In genomic region chr1:68787409-68788015, GRCm38 (mm10) we compare ENCODE assay signal across 17 mouse cellular contexts.
A peak's percentile ranks its signal among the peaks of the same experiment; 100 is the strongest.
DNase-seq lines count a peak whose midpoint lies in the region; ATAC-seq and TF ChIP-seq lines count a peak whose summit lies in the region.
"Had no signal": no experiment of that assay in that cellular context is flagged by ENCODE, and none has a peak within 500 bp of the region (broad histone marks: within the 10 kb centered on the region; RNA-seq: fewer than 3 reads in every experiment).

No protein-coding gene starts in this region.

- no peaks in the 10 kb centered on the region for H3K36me3 ChIP-seq in heart, embryonic 11.5 days (ENCODE audit: control insufficient read depth, insufficient read depth, low read length)
- no peaks in the 10 kb centered on the region for H3K36me3 ChIP-seq in kidney, postnatal 0 days (ENCODE audit: insufficient read depth, low read length)
- H3K36me3 ChIP-seq in embryonic facial prominence, embryonic 11.5 days (replicated peaks; ENCODE audit: control insufficient read depth, insufficient read depth, low read depth, low read length): no peaks in the 10 kb centered on the region
- H3K36me3 ChIP-seq: limb, embryonic 15.5 days had no signal

- ATAC-seq in heart, embryonic 11.5 days (replicated peaks; ENCODE audit: insufficient number of reproducible peaks, low FRiP score, low TSS enrichment): no peak; the same call in 1 of the 2 replicates
- no peak; the same call in 1 of the 2 replicates for ATAC-seq in kidney, postnatal 0 days (replicated peaks; ENCODE audit: low FRiP score, low read depth)
- no peak for ATAC-seq in embryonic facial prominence, embryonic 11.5 days (replicated peaks; ENCODE audit: insufficient number of reproducible peaks, low FRiP score, low TSS enrichment, low read depth)
- ATAC-seq: inflammation-experienced regulatory T-cells, adult 6 months had no signal

- no peak overlapping the region; the same call in 1 of the 2 replicates for H3K27ac ChIP-seq in heart, embryonic 11.5 days (ENCODE audit: low read depth, low read length)
- H3K27ac ChIP-seq in kidney, postnatal 0 days: no peak overlapping the region
- H3K27ac ChIP-seq in embryonic facial prominence, embryonic 11.5 days (replicated peaks; ENCODE audit: low read depth, low read length): no peak overlapping the region
- H3K27ac ChIP-seq: layer of hippocampus, adult 2 months; limb, embryonic 15.5 days; stomach, postnatal 0 days had no signal

- no peaks in the 10 kb centered on the region for H3K9me3 ChIP-seq in heart, embryonic 11.5 days (replicated peaks; ENCODE audit: control insufficient read depth, low read length)
- H3K9me3 ChIP-seq in kidney, postnatal 0 days (replicated peaks; ENCODE audit: low read length): no peaks in the 10 kb centered on the region
- H3K9me3 ChIP-seq in embryonic facial prominence, embryonic 11.5 days (replicated peaks; ENCODE audit: control insufficient read depth, low read length): no peaks in the 10 kb centered on the region
- H3K9me3 ChIP-seq: limb, embryonic 15.5 days had no signal

- no peak for TF ChIP-seq CTCF in kidney, postnatal 0 days (IDR thresholded peaks at IDR 0.05; ENCODE audit: low read depth)

- H3K27me3 ChIP-seq in heart, embryonic 11.5 days (ENCODE audit: control insufficient read depth, insufficient read depth, low read length): no peaks in the 10 kb centered on the region
- no peaks in the 10 kb centered on the region for H3K27me3 ChIP-seq in kidney, postnatal 0 days (ENCODE audit: insufficient read depth, low read length)
- no peaks in the 10 kb centered on the region for H3K27me3 ChIP-seq in embryonic facial prominence, embryonic 11.5 days (ENCODE audit: control insufficient read depth, insufficient read depth, low read length)
- H3K27me3 ChIP-seq: limb, embryonic 15.5 days had no signal

- WGBS in heart, embryonic 11.5 days (ENCODE audit: insufficient replicate concordance): 27% methylated on average over 4 of the region's 4 CpGs
- 12% methylated on average over 4 of the region's 4 CpGs for WGBS in kidney, postnatal 0 days
- 21% methylated on average over 4 of the region's 4 CpGs for WGBS in embryonic facial prominence, embryonic 11.5 days

- H3K4me2 ChIP-seq in heart, embryonic 11.5 days: peak overlapping the region; percentile 1; the same call in 1 of the 2 replicates
- H3K4me2 ChIP-seq in kidney, postnatal 0 days (ENCODE audit: low read length): no peak overlapping the region
- no peak overlapping the region for H3K4me2 ChIP-seq in embryonic facial prominence, embryonic 11.5 days (ENCODE audit: low read depth, low read length)
- H3K4me2 ChIP-seq: limb, embryonic 15.5 days had no signal

- H3K4me1 ChIP-seq in heart, embryonic 11.5 days (ENCODE audit: control insufficient read depth, insufficient read depth, low read length): peaks cover 8% of the 10 kb centered on the region
- no peaks in the 10 kb centered on the region for H3K4me1 ChIP-seq in kidney, postnatal 0 days (replicated peaks; ENCODE audit: insufficient read depth, low read length)
- H3K4me1 ChIP-seq in embryonic facial prominence, embryonic 11.5 days (ENCODE audit: control insufficient read depth, insufficient read depth, low read length): no peaks in the 10 kb centered on the region
- H3K4me1 ChIP-seq: limb, embryonic 15.5 days had no signal

- no peak for DNase-seq in heart, adult 9 months (ENCODE audit: low spot score in 2 of 2)
- DNase-seq in kidney, postnatal 0 days (ENCODE audit: low spot score): peak; percentile 74
- DNase-seq in kidney, adult 18-20 months: no peak
- DNase-seq in Muller cell, postnatal 12 days (ENCODE audit: inconsistent ontology term): peak; percentile 17
- peak; percentile 22 for DNase-seq in embryonic facial prominence, embryonic 11.5 days (ENCODE audit: low spot score)
- DNase-seq in cerebellum, postnatal 14 days: no peak
- no peak for DNase-seq in natural killer cell, adult 2 months (ENCODE audit: low spot score in 2 of 2)
- DNase-seq: cerebellum, adult 9-10 months; gastrocnemius, postnatal 25 days; heart, postnatal 4 days; lung, adult 18-20 months; thymus, postnatal 36 days had no signal

- H3K9ac ChIP-seq in heart, embryonic 11.5 days (ENCODE audit: low read depth, low read length): no peak overlapping the region
- H3K9ac ChIP-seq in kidney, postnatal 0 days (ENCODE audit: low read depth, low read length): no peak overlapping the region
- H3K9ac ChIP-seq in embryonic facial prominence, embryonic 11.5 days (replicated peaks; ENCODE audit: low read length): no peak overlapping the region
- H3K9ac ChIP-seq: limb, embryonic 15.5 days had no signal

- H3K4me3 ChIP-seq in heart, embryonic 11.5 days (ENCODE audit: low read depth, low read length): no peak overlapping the region
- H3K4me3 ChIP-seq in kidney, postnatal 0 days (replicated peaks; ENCODE audit: low read depth, low read length): no peak overlapping the region
- H3K4me3 ChIP-seq in embryonic facial prominence, embryonic 11.5 days (ENCODE audit: low read depth, low read length): no peak overlapping the region
- H3K4me3 ChIP-seq: layer of hippocampus, adult 2 months; limb, embryonic 15.5 days had no signal

Comparison
In these comparisons a context has a peak if more than half of its experiments do, and no peak if none do; other contexts are left out.
1. DNase-seq: peak in kidney, postnatal 0 days (single experiment), Muller cell, postnatal 12 days (single experiment) and embryonic facial prominence, embryonic 11.5 days (single experiment); none in heart, adult 9 months (0 of 2), kidney, adult 18-20 months (single experiment), cerebellum, postnatal 14 days (0 of 2) and natural killer cell, adult 2 months (0 of 2).